Mouse (Mus musculus): ENCODE measurements around the gene Ifrd1.
"Not testable (repeated sequence)": the region's sequence is repeated elsewhere in the genome, so short reads cannot be mapped to it uniquely, and the experiment has no call there.

Ifrd1 gene

GRCm38 (mm10) chr12:40198019-40198418, 50.3 kb downstream of the Ifrd1 start:
- no peak for DNase-seq

- no peak for DNase-seq
Observed at GRCm38 (mm10) chr12:40197511-40197910, 50.8 kb downstream of the Ifrd1 start.

- DNase-seq: no peak
Observed at GRCm38 (mm10) chr12:40185474-40185873, 62.8 kb downstream of the Ifrd1 start.

GRCm38 (mm10) chr12:40177089-40177488, 71.2 kb downstream of the Ifrd1 start:
- DNase-seq: no peak

GRCm38 (mm10) chr12:40176158-40176557, 72.1 kb downstream of the Ifrd1 start:
- DNase-seq: no peak

- DNase-seq: not testable (repeated sequence)
Observed at GRCm38 (mm10) chr12:40175171-40175570, 73.1 kb downstream of the Ifrd1 start.

- no peak for DNase-seq
Observed at GRCm38 (mm10) chr12:40171637-40172036, 76.7 kb downstream of the Ifrd1 start.

- DNase-seq: no peak
Observed at GRCm38 (mm10) chr12:40169675-40170074, 78.6 kb downstream of the Ifrd1 start.

GRCm38 (mm10) chr12:40164621-40165020, 83.7 kb downstream of the Ifrd1 start:
- DNase-seq: no peak

GRCm38 (mm10) chr12:40160777-40161176, 87.5 kb downstream of the Ifrd1 start:
- DNase-seq: no peak

GRCm38 (mm10) chr12:40154188-40154587, 94.1 kb downstream of the Ifrd1 start:
- DNase-seq: no peak

- no peak for DNase-seq
Observed at GRCm38 (mm10) chr12:40152353-40153069, 95.8 kb downstream of the Ifrd1 start.
